Mouse (Mus musculus): ENCODE measurements around the gene Trabd2b.

GRCm38 (mm10) chr4:114399821-114400220 is 6.7 kb upstream of the Trabd2b start:
- no peak for TF ChIP-seq POLR2A (IDR thresholded peaks at IDR 0.05; ENCODE audit: borderline replicate concordance, low read depth, low read length)
- no peak for TF ChIP-seq CTCF (IDR thresholded peaks at IDR 0.05; ENCODE audit: low read depth, low read length)
